Comparison of ENCODE assay signal across 20 mouse cellular contexts in the genomic region with DNA sequence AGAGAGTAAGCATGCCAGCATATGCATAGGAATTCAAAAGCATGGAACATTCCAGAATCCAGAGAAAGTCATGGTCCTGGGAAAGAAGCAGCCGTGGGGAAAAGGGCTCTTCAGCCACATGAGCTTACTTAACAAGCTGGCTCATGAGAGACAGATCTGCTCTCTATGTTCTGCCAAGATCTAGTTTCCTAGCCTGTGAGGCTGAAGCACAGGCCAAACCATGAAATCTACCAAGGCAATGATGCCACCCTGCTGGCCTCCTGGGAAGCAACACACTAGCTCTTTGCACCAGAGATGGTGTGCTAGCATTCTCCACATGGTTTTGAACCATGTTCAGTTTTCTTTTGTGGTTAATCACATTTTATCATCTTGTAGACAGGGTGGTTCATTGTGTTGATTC.
"Had no signal": no experiment of that assay in that cellular context is flagged by ENCODE, and none has a peak within 500 bp of the region (broad histone marks: within the 10 kb centered on the region; RNA-seq: fewer than 3 reads in every experiment).

No protein-coding gene starts in this region.

- H3K4me3 ChIP-seq: kidney, embryonic 15.5 days; limb, embryonic 10.5 days; limb, embryonic 13.5 days; liver, embryonic 12.5 days; liver, embryonic 15.5 days; lung, embryonic 15.5 days; megakaryocyte, embryonic 14.5 days; midbrain, embryonic 10.5 days; midbrain, embryonic 13.5 days; myocyte had no signal

- H3K27ac ChIP-seq: kidney, embryonic 15.5 days; limb, embryonic 10.5 days; limb, embryonic 13.5 days; liver, embryonic 12.5 days; liver, embryonic 15.5 days; lung, embryonic 15.5 days; midbrain, embryonic 10.5 days; midbrain, embryonic 13.5 days; stomach, postnatal 0 days had no signal

- H3K27me3 ChIP-seq: kidney, embryonic 15.5 days; limb, embryonic 13.5 days; liver, embryonic 12.5 days; liver, embryonic 15.5 days; lung, embryonic 15.5 days; megakaryocyte, embryonic 14.5 days; midbrain, embryonic 13.5 days had no signal

- DNase-seq: kidney, postnatal 14 days; kidney, postnatal 4 days; layer of hippocampus, adult 9-11 months; liver; lung, adult 18-20 months; lung, postnatal 10 days; lung, postnatal 36 days; thymus, adult 2 months; thymus, postnatal 25 days had no signal

- H3K9ac ChIP-seq: kidney, embryonic 15.5 days; limb, embryonic 13.5 days; liver, embryonic 12.5 days; liver, embryonic 15.5 days; lung, embryonic 15.5 days; midbrain, embryonic 13.5 days had no signal

- H3K36me3 ChIP-seq: kidney, embryonic 15.5 days; limb, embryonic 10.5 days; limb, embryonic 13.5 days; liver, embryonic 12.5 days; liver, embryonic 15.5 days; lung, embryonic 15.5 days; midbrain, embryonic 10.5 days; midbrain, embryonic 13.5 days had no signal

- H3K4me1 ChIP-seq: kidney, embryonic 15.5 days; limb, embryonic 10.5 days; limb, embryonic 13.5 days; liver, embryonic 12.5 days; liver, embryonic 15.5 days; lung, embryonic 15.5 days; megakaryocyte, embryonic 14.5 days; midbrain, embryonic 10.5 days; midbrain, embryonic 13.5 days had no signal
